Mouse (Mus musculus) gastrocnemius, adult 18-20 months (tissue): ENCODE results near the gene Def8. TPM values are rescaled to one million over a fixed set of nuclear protein-coding genes. Genes with fewer than 3 reads are reported as not detected.
"Not testable (repeated sequence)": the region's sequence is repeated elsewhere in the genome, so short reads cannot be mapped to it uniquely, and the experiment has no call there.

Experiments used
- DNase-seq: peaks from one replicate; pipeline ENCODE4 v3.0.0; 2021; ENCODE audit warnings: low spot score
- total RNA-seq, 2 experiments: library from RNA; stranded (reverse); gene quantifications; 2 replicates each; pipeline ENCODE4 v1.2.3; 2021

Def8 gene
- total RNA-seq, 2 experiments from 2014 or later, result 34.6 to 43.7 TPM

- no peak for DNase-seq
Observed at GRCm38 (mm10) chr8:123412560-123413170, 10.7 kb upstream of the Def8 start.

DNA sequence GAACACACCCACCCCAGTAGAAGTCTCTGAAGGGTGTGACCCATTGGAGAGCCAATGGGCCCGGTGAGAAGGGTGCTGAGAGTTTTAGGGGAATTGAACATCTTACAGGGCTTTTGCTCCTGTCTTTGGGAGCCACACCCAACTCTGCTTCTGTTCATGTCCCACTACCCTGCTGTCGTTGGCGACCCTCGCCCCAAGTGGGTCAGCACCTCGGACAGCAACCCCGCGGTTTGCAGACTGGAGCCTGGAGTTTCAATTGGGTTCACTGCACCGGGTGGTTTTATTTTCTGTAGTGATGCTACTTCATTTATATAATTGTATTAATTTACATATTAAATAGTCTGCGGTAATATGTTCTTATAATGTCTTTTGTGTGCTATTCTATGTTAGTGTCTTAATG lies 9.1 kb upstream of the Def8 start:
- DNase-seq, result no peak

- DNase-seq, result not testable (repeated sequence)
Observed at GRCm38 (mm10) chr8:123414997-123415696, 8.2 kb upstream of the Def8 start.

DNA sequence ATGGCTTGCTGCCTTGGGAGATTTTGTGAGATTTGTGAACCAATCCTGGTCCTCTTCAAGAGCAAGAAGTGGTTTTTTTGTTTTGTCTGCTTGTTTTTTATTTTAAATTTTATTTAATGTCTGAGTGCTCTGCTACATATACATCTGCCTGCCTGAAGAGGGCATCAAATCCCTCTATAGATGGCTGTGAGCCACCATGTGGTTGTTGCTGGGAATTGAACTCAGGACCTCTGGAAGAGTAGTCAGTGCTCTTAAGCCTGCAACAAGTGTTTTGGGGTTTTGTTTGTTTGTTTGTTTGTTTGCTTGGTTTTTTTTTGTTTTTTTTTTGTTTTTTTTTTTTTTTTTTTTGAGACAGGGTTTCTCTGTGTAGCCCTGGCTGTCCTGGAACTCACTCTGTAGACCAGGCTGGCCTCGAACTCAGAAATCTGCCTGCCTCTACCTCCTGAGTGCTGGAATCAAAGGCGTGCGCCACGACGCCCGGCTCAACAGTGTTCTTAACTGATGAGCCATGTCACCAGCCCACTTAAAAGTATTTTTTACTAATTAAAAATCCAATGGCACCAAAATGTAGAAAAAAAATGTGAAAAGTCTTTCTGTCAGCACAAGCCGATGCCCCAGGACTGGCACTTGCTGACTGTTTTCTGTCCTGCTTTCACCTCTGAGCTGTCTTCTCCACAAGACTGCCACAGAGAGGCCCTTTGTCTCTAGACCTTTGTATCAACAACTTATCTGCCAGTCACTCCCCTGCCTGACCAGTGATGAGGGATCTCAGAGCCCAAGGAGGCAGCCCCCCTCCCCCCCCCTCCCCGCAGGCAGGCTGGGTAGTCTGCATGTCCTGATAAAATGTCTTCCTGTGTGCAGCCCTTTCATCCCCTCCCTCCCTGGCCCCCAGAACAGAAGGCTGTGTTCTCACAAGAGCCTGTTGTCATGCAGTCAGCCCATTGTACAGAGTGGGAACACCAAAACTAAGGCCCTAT lies 7.1 kb upstream of the Def8 start:
- no peak for DNase-seq

DNA sequence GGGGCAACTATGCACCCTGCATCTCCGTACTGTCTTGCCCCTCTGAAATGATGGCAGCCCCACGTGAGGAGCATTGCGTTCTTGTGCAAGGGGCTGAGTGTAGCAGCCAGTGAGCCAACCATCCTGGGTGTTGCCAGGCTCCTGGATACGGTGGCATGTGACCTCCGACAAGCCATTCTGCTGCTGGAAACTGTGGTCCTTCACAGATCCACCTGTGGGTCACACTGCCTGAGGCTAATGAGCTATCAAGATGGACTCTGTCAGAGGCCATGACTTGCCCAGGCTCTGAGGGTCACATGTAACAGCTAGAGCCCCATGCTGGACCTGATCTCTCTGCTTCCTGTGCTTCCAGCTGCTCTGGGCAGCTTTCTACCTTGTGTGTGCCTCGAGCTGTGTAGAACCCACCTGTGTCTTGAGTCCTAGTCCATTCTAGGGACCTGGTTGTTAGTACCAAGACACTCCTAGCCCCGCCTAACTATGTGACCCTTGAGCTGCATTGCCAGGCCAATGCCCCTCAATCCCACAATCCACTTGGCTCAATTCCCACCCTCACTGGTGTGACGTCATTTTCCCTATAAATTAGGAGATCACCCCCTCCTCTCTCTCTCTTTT lies 6.3 kb upstream of the Def8 start:
- DNase-seq, result no peak

- no peak for DNase-seq
Observed at GRCm38 (mm10) chr8:123419711-123420110, 3.6 kb upstream of the Def8 start.

DNA sequence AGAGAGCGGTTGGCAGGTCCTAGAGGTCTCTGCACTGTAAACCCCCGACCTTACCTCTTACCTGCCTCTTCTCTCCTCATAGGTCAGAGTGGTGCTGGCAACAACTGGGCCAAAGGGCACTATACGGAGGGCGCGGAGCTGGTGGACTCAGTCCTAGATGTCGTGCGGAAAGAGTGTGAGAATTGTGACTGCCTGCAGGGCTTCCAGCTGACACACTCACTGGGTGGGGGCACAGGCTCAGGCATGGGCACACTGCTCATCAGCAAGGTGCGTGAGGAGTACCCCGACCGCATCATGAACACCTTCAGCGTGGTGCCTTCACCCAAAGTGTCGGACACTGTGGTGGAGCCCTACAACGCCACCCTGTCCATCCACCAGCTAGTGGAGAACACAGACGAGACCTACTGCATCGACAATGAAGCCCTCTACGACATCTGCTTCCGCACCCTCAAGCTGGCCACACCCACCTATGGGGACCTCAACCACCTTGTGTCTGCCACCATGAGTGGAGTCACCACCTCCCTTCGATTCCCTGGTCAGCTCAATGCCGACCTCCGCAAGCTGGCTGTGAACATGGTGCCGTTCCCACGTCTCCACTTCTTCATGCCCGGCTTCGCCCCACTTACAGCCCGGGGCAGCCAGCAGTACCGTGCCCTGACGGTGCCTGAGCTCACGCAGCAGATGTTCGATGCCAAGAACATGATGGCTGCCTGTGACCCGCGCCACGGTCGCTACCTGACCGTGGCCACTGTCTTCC lies 2.6 kb upstream of the Def8 start:
- no peak for DNase-seq

DNA sequence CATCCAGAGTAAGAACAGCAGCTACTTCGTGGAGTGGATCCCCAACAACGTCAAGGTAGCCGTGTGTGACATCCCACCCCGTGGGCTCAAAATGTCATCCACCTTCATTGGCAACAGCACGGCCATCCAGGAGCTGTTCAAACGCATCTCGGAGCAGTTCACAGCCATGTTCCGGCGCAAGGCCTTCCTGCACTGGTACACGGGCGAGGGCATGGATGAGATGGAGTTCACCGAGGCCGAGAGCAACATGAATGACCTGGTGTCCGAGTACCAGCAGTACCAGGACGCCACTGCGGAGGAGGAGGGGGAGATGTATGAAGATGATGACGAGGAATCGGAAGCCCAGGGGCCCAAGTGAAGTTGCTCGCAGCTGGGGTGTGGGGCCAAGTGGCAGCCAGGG lies 2.0 kb upstream of the Def8 start:
- DNase-seq, result no peak

DNA sequence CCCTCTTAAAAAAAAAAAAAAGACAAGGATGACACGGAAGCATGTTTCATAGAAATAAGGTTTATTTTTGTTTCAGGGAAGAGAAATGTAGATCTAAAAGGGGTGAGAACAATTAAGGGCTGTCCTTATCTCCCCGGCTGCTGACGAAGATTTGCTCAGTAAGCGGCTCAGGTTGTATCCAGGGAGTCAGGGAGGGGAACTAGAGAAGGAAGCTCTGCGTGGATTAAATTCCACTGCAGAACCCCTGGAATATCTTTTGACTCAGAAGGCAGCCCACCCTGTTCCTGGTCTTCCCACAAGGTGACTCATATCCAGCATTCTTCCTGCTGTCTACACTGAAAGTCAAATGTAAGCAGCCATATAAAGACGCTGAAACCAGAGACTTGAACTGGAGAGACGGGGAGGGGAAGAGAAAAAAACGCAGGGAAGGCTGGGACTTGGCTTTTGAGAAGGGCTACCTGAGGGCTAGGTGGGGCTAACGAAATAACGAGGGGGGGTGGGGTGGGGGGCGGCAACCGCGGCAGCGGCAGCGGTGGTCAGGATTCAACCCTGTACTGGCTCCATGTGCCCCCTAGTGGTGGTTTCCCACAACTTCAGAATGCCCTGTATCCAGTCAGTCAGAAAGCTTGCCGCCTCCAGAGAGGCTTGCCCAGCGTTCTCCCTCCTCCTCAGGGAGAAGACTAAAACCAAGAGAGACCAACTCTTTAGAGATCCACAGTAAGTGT lies 1.1 kb upstream of the Def8 start:
- peak; percentile 63 for DNase-seq

- no peak for DNase-seq
Observed at GRCm38 (mm10) chr8:123422781-123423159, 557 bp upstream of the Def8 start.

- DNase-seq, result no peak
Observed at GRCm38 (mm10) chr8:123426511-123427509, 3.5 kb downstream of the Def8 start.

- no peak for DNase-seq
Observed at GRCm38 (mm10) chr8:123427639-123428275, 4.4 kb downstream of the Def8 start.

- no peak for DNase-seq
Observed at GRCm38 (mm10) chr8:123428343-123428893, 5.1 kb downstream of the Def8 start.

DNA sequence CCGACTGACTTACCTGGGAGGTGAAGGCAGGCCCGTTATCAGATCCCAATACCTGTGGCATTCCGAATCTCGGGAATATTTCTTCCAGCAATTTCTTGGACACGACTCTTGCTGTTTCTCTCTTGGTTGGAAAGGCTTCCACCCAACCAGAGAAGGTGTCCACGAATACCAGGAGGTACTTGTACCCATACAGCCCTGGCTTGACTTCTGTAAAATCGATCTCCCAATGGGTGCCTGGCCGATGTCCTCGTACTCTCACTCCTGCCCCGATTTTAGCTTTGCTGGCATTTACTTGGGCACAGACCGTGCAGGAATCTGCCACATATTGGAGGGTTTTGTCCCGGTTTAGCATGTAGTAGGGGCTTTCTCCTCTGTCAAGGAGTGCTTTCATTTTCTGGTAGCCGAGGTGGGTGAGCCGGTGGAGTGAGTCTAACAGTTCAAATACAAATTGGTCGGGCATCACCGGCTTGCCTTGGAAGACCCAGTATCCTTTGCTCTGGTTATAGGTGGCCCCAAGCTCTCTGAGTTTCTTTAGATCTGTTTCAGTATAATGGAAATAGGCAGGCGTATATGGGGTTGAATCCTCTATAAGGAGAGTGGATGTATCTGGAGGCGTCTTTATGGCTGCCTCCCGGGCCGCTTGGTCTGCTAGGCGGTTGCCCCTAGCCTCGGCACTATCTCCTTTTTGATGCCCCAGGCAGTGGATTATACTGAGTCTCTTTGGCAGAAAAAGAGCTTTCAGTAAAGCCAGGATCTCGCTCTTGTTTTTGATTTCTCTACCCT lies 5.8 kb downstream of the Def8 start:
- DNase-seq, result no peak

DNA sequence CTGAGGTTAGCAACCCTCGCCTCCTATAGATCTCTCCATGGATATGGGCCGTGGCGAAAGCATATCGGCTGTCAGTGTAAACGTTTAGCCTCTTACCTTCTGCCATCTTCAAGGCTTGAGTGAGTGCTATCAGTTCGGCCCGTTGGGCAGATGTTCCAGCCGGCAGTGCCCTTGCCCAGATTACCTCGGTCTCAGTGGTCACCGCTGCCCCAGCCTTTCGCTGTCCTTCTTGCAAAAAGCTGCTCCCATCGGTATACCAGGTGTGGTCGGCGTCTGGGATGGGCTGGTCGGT lies 6.3 kb downstream of the Def8 start:
- DNase-seq, result not testable (repeated sequence)

GRCm38 (mm10) chr8:123430936-123431335 lies 7.6 kb downstream of the Def8 start:
- not testable (repeated sequence) for DNase-seq

DNA sequence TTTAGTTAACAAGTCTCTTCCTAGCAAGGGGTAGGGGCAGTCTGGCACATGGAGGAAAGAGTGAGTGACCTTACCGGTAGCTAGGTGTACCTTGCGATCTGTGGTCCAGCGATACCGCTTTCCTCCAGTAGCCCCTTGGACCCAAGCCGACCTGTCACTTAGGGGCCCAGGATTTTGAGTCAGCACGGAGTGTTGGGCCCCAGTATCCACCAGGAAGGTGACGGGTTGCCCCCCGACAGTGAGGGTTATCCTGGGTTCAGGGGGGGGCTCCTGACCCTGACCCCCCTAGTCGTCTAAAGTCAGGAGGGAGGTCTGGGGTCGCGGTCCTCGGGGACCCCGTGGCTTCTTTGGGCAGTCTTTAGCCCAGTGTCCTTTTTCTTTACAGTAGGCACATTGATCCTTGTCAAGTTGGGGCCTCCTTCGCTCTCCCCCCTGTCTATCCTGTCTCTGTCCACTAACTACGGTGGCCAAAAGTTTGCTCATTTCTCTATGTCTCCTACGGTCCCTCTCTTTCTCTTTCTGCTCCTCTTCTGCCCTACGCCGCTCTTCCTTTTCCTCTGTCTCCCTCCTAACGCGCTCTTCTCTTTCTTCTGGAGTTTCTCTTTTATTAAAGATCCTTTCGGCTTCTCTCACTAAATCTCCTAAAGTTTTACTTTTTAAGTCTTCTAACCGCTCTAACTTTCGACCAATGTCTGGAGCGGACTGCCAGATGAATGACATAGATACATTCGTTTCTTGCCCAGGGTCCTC lies 8.5 kb downstream of the Def8 start:
- DNase-seq, result no peak
